Mouse (Mus musculus) effector memory CD4-positive, alpha-beta T cell, adult 7 months (primary cell): ENCODE data around the gene Tbx21. TPM values are rescaled to one million over a fixed set of nuclear protein-coding genes. Genes with fewer than 3 reads are reported as not detected.

Experiments used
- polyA plus RNA-seq: library from polyadenylated mRNA; unstranded; fragments of 100-300 nt; shearing (Covaris generic); gene quantifications from one replicate; pipeline ENCODE4 v1.2.1, GENCODE M21; 2017

Gene Tbx21
- 278 TPM for polyA plus RNA-seq

GRCm38 (mm10) chr11:97114671-97115601 lies at the start of gene Tbx21:
Tbx21 (minus strand) TSS chr11:97115331.

GRCm38 (mm10) chr11:97151343-97151801 lies 36.2 kb upstream of the Tbx21 start, which contains the start of gene Tbkbp1:
Tbkbp1 (minus strand) TSS chr11:97151495.

GRCm38 (mm10) chr11:97050216-97050943 lies 64.8 kb downstream of the Tbx21 start, which contains the start of gene Osbpl7:
Osbpl7 (plus strand) TSS chr11:97050628.

Other genes with a start within 250 kb of the Tbx21 start
- 76.6 TPM for gene Cdk5rap3, start 198.8 kb downstream of the Tbx21 start, polyA plus RNA-seq
- 0.67 TPM for gene Prr15l, start 187.2 kb downstream of the Tbx21 start, polyA plus RNA-seq
- 36.5 TPM for gene Pnpo, start 171.3 kb downstream of the Tbx21 start, polyA plus RNA-seq
- gene Sp2, start 132.4 kb downstream of the Tbx21 start, polyA plus RNA-seq: 82.1 TPM
- 1.9 TPM for gene Sp6, start 101.9 kb downstream of the Tbx21 start, polyA plus RNA-seq
- gene Scrn2, start 85.4 kb downstream of the Tbx21 start, polyA plus RNA-seq: 4.8 TPM
- not detected for gene Lrrc46, start 73.9 kb downstream of the Tbx21 start, polyA plus RNA-seq
- 33.7 TPM for gene Mrpl10, start 73.8 kb downstream of the Tbx21 start, polyA plus RNA-seq
- 21.9 TPM for gene Osbpl7, start 64.7 kb downstream of the Tbx21 start, polyA plus RNA-seq
- gene Tbkbp1, start 36.2 kb upstream of the Tbx21 start, polyA plus RNA-seq: 7.9 TPM
- 19.9 TPM for gene Kpnb1, start 72.5 kb upstream of the Tbx21 start, polyA plus RNA-seq
- gene Npepps, start 165.3 kb upstream of the Tbx21 start, polyA plus RNA-seq: 35.3 TPM
- 11.9 TPM for gene Mrpl45, start 200.4 kb upstream of the Tbx21 start, polyA plus RNA-seq
- 0.88 TPM for gene Gpr179, start 236.7 kb upstream of the Tbx21 start, polyA plus RNA-seq
- gene Socs7, start 247.2 kb upstream of the Tbx21 start, polyA plus RNA-seq: 2.5 TPM